Mouse (Mus musculus) embryo, embryonic 9.5 days (tissue): ENCODE data around the gene Dlec1.

Experiments
- DNase-seq: peaks from one replicate; pipeline ENCODE4 v3.0.0-alpha.2; 2017; ENCODE audit errors: extremely low spot score

Dlec1 gene

GRCm38 (mm10) chr9:119142066-119142465 lies 39.8 kb downstream of the Dlec1 start:
- DNase-seq = no peak

- no peak for DNase-seq
Observed at GRCm38 (mm10) chr9:119143372-119143771, 41.1 kb downstream of the Dlec1 start.

GRCm38 (mm10) chr9:119144696-119145095 lies 42.4 kb downstream of the Dlec1 start:
- DNase-seq = no peak

GRCm38 (mm10) chr9:119145137-119145536 lies 42.9 kb downstream of the Dlec1 start:
- no peak for DNase-seq

GRCm38 (mm10) chr9:119145638-119146037 lies 43.4 kb downstream of the Dlec1 start:
- no peak for DNase-seq

- no peak for DNase-seq
Observed at GRCm38 (mm10) chr9:119146098-119146770, 44.0 kb downstream of the Dlec1 start.

- DNase-seq = peak; percentile 77
Observed at GRCm38 (mm10) chr9:119149601-119150000, 47.3 kb downstream of the Dlec1 start.

- no peak for DNase-seq
Observed at GRCm38 (mm10) chr9:119151751-119152150, 49.5 kb downstream of the Dlec1 start.

- no peak for DNase-seq
Observed at GRCm38 (mm10) chr9:119155416-119155815, 53.1 kb downstream of the Dlec1 start.

- no peak for DNase-seq
Observed at GRCm38 (mm10) chr9:119155826-119156225, 53.5 kb downstream of the Dlec1 start.

- DNase-seq = peak; percentile 80
Observed at GRCm38 (mm10) chr9:119156278-119157201, 54.3 kb downstream of the Dlec1 start, which contains the start of gene Acaa1b. Gene Acaa1b (minus strand): TSS chr9:119157093.

- DNase-seq = no peak
Observed at GRCm38 (mm10) chr9:119158861-119159260, 56.6 kb downstream of the Dlec1 start, which contains the start of gene Gm47289. Gene Gm47289 (plus strand): TSS chr9:119159161.

GRCm38 (mm10) chr9:119160689-119161088 lies 58.4 kb downstream of the Dlec1 start:
- DNase-seq = no peak

GRCm38 (mm10) chr9:119164743-119165142 lies 62.5 kb downstream of the Dlec1 start:
- no peak for DNase-seq

- DNase-seq = no peak
Observed at GRCm38 (mm10) chr9:119165548-119165947, 63.3 kb downstream of the Dlec1 start.

GRCm38 (mm10) chr9:119167608-119168007 lies 65.3 kb downstream of the Dlec1 start:
- DNase-seq = no peak

GRCm38 (mm10) chr9:119179292-119179691 lies 77.0 kb downstream of the Dlec1 start:
- DNase-seq = no peak

GRCm38 (mm10) chr9:119181241-119181728 lies 79.0 kb downstream of the Dlec1 start:
- DNase-seq = no peak

GRCm38 (mm10) chr9:119192202-119192990 lies 90.1 kb downstream of the Dlec1 start:
- DNase-seq = peak; percentile 35
